Mouse (Mus musculus): Measurements from ENCODE around the gene Lrrc51. TPM values are rescaled to one million over a fixed set of nuclear protein-coding genes. Genes with fewer than 3 reads are reported as not detected.
"Not testable (repeated sequence)": the region's sequence is repeated elsewhere in the genome, so short reads cannot be mapped to it uniquely, and the experiment has no call there.

The Lrrc51 gene
- total RNA-seq, 2 experiments from 2014 or later, result 4.9 to 7.9 TPM

DNA sequence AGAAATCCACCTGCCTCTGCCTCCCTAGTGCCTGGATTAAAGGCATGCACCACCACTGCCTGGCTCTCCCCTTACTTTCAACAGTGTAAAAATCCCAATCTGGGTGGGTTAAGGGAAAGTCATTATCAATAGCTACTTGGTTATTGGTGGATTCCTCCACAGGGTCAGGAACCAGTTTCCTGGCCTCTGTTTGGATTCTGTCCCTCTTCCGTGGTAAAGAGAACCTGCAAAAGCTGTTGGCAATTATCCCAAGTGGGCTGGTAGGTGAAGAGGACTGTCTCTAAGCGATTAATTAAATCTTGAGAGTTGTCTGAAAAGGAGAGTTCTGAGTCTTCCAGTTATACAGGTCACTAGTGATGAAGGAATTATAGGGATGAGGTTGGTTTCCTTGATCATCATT, 4.7 kb upstream of the Lrrc51 start:
- no peak for DNase-seq (ENCODE audit: low spot score in 2 of 2)

DNA sequence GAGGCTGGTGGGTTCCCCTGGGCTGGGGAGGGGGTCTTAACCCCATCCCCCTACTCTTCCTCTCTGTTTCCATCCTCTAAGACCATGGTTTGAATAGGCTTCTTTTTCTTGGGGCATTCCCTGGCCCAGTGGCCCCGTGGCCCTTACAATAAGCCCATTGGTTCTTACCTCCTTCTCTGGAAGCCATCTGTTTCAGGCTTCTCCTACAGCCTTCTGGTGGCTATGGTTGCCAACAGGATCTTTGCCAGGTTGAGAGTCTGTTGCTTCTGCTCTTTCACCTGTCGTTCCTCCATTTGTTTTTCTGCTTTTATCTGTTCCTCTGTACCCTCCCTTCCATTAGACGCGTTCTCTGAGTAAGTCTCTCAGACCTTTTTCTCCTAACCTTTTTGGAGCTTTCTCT, 3.9 kb upstream of the Lrrc51 start:
- DNase-seq (ENCODE audit: low spot score in 2 of 2), result peak; percentile 41 to 72

DNA sequence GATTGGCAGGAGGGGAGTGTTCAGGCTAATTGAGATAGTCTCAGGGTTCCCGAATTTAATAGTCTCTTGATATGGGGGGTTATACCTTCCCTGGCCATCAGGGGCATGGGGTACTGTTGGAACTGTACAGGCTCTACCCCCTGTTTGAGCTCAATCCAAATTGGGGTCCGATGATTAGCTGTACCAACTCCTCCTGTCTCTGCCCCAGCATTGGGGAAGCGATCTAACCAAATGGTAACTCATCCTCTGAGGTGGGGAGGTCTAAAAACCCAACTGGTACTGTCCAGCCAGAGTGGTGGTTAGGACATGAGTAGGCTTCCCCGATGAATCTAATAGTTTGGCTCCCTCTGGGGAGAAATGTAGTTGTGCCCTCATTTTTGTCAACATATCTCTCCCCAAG, 3.3 kb upstream of the Lrrc51 start:
- DNase-seq (ENCODE audit: low spot score in 2 of 2), result no peak

DNA sequence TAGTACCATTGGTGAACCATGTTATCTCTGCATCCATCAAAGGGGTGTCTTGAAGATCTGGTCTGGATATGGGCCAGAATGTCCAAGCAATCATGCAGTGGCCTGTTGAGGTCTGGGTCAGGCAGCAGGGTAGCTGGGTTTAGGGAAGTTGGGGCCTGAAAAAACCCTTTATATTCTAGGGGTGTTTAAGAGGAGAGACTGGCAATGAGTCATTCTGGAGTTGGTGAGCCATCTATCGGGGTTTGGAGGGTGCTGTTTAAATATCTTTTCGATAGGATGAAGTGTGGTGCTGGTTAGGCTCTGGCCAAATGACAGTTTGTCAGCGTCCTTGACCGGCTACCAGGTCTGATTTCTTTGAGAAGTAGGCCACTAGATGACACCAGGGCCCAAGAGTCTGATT, 2.3 kb upstream of the Lrrc51 start:
- DNase-seq (ENCODE audit: low spot score in 2 of 2), result no peak

DNA sequence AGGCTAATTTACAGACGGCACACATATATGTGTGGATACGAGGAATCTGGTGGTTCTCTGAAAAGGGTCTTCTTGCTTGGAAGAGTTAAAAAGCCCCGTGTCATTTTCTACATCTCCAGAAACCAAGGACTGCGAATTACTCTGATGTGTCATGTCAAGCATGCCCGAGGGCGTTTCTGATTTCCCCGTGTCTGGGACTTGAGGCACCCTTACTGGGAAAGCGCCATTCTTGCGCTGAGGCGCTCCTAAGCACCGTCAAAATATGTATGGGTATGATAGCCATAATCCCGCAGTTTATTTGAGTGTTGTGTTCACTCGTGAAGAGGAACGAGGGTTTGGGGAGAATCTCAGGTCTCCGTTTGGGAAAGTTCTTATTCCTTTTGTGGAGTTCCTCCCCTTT, 395 bp downstream of the Lrrc51 start:
- no peak for DNase-seq (ENCODE audit: low spot score in 2 of 2)

DNA sequence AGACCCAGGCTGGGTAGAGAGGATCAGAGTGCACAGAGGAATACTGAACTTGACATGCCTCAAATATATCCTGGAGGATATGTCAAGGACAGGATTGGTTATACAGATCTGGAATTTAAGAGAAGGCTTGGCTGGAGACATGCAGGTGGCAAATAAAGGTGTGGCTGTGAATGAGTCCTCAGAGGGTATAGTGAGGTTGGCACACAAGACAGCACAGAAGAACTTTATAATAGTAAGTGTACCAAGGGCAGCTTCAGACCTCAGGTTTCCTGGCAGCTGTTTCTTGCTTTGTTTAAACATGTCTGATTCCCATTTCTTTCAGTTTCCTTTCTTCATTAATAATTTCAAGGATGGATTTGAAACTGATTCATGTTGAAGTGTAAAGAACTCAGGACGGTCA, 1.1 kb downstream of the Lrrc51 start:
- DNase-seq (ENCODE audit: low spot score in 2 of 2), result no peak

DNA sequence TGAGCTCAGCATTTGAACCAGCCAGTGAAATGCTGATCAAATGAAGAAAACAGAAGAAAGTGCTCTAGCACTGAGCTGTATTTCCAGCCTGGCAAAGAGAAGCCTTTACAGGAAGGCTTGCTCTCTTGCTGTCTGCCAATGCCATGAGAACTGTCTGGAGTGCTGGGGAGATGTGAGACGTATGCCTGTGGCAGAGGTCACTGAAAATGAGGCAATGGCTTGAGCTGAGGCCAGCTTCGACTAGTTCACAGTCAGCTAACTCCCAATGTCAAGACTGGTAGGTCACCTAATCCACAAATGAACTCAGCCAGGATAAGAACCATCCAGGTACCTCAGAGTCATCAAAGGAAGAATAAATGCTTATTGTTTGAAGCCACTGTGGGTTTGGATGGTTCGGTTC, 5.6 kb downstream of the Lrrc51 start:
- DNase-seq (ENCODE audit: low spot score in 2 of 2), result no peak

DNA sequence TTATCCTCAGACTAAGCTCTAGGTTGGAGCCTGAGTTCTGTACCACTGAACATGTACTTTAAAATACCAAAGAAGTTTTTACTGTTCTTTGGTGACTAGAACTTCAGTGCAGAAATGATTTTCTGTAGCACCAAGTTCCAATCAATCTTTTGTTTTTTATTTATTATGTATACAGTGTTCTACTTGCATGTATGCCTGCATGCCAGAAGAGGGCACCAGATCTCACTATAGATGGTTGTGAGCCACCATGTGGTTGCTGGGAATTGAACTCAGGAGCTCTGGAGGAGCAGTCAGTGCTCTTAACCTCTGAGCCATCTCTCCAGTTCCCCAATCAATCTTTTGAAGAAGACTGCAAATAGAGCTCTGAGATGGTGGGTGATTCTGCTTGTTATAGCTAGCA, 7.8 kb downstream of the Lrrc51 start:
- not testable (repeated sequence) for DNase-seq (ENCODE audit: low spot score in 2 of 2)

DNA sequence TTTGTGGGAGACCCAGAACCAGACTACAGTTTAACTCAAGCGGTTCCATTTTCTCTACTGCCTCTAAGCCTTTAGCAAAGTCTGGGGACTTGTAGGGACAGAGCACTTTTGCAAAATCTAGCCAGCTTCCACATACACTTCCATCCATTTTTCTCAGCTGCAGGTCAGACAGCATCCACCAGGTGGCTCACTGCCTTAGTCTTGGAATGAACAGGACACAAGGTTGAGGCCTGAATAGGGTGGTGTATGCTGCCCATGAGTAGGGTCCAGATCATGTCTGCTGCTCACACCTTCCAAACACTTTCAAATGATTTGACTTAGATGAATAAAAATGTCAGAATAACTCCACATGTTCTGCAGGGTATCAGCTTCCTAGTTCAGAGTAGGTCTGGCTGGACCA, 15.6 kb downstream of the Lrrc51 start:
- peak in 1 of 2 experiments; percentile 75 for DNase-seq (ENCODE audit: low spot score in 2 of 2)

DNA sequence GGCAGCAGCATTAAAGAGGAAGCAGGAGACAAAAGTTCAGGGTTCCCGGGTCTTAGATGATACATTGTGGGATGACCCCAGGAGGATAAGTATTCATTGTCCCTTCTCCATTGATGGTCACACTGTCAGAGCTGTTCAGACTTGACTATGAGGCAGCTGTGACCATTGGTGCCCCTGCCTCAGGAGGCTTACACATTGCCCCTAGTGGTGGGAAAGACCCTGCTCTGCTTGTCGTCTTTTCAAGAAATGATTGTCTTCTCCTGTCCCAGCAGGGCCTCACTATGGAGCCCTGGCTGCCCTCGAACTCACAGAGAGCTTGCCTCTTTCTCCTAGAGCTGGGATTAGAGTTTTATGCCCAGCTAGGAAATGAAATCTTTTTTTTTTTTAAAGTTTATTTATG, 21.7 kb downstream of the Lrrc51 start:
- DNase-seq (ENCODE audit: low spot score in 2 of 2), result no peak

DNA sequence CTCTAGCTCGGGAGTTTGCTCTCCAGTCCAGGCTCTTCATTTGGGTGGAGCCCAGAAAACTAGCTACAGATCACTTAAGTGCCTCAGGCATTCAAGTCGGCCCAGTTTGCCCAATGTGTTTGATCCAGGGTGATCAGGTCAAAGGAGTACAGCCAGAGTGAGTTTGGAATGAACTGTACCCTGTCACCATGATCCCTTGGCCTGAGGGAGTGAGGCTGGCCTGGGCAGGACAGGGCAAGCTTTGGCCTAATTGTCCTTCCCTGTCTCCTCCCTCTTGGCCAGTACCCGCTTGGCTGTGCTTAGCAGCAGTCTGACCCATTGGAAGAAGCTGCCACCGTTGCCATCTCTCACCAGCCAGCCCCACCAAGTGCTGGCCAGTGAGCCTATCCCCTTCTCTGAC, 23.6 kb downstream of the Lrrc51 start:
- DNase-seq (ENCODE audit: low spot score in 2 of 2), result no peak

DNA sequence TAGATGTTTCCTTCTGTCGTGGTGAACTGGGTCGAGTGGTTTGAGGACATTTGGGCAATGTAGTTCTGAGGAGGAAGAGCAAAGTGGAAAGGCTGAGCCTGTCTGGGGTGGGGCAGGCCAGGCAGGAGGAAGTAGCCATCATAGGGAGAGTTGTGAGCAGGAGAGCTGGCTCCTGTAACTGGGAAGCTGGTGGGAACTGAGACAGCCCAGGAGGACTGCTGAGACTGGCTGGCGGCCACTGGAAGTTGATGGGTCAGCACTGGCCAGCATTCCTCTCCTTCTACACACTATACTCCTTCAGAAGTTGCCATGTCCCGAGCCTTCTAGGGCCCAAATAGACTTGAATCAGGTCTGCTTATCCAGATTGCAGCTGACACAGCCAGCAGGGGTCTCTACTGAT, 25.3 kb downstream of the Lrrc51 start:
- no peak for DNase-seq (ENCODE audit: low spot score in 2 of 2)

DNA sequence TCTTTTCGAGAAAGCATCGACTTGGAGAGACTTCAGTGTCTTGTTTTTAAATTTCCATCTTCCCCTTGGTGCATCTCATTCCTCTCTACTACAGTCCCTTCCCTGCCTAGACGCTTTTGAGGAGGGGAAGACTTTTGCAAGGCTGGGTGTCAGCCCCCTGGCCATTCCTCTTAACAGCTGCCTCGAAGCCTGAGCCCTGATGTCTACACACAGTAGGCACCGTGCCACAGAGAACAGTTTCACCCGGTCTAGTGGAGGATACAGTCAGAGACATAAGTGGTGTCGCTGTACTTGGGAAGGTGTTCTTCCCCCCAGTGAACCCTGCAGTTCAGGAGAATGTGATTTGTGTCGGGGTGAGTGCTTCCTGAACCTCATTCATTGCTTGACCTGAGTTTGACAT, 27.0 kb downstream of the Lrrc51 start:
- no peak for DNase-seq (ENCODE audit: low spot score in 2 of 2)

DNA sequence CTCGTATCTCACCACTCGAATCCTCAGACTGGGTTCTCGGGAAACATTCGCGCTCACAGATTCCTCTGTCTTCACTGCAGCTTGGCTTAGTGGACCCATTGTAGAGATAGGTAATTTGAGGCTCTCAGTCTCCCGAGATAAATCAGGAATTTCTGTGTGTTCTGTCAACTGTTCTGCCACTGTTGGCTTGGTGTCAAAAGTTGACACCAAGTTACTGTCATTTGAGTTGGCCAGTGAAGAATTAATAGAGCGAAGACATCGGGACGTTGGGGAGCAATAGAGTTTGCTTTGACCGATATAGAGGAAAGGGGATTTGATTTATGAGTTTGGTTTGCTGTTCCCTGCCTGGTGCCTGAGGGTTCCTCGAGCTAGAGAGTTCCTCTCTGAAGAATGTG, 27.4 kb downstream of the Lrrc51 start, which contains the start of gene Tomt:
Gene Tomt (minus strand): TSS at position 73 of the 395 bp plus-strand sequence.
- no peak for DNase-seq (ENCODE audit: low spot score in 2 of 2)

DNA sequence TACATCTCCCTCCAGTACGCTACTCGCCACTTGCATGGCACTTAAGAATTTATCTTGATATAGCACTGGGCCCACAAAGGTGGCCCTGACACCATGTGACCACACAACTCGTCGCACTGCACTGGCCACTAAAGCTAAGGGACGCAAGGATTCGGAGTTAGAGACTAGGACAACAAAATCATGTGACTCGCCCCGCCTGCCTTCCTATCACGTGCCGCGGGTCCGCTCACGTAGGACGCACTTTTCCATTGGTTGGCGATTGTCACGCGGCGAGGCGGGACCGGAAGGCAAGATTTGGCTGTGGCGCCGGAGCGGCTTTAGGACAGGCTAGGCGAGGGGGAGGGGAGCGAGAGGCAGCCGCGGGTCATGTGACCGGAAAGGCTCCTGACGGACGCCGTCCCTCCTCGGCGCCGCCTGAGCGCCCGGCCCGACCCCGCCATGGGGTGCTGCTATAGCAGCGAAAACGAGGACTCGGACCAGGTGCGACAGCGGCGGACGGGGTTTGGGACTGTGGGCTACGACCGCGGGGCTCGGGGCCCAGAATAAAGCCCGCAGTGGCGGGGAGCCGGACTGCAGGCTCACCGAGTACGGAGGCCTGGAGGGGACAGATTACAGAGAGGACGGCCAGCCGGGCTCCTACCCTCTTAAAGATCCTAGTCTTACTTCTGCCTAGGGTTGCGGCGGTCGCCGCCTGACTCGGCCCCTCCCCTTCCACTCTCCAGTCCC, 28.0 kb downstream of the Lrrc51 start, which contains the start of gene Lamtor1:
Gene Lamtor1 (plus strand): TSS at position 344 of the 726 bp plus-strand sequence.
- DNase-seq (ENCODE audit: low spot score in 2 of 2), result peak; percentile 100

DNA sequence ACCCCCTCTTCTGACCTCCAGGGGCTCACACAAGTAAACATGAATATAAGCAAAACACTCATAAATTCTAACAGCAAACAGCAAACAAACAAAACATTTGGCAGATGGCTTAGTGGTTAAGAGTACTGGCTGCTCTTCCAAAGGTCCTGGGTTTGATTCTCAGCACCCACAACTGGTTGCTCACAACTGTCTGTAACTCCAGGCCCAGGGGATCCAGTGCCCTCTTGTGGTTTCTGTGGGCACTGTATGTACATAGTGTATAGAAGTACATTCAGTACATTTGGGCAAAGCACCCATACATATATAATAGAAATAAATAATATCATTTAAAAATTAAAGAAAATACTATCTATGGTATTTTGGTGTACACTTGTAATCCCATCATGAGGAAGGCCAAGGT, 30.8 kb downstream of the Lrrc51 start:
- DNase-seq (ENCODE audit: low spot score in 2 of 2), result no peak

DNA sequence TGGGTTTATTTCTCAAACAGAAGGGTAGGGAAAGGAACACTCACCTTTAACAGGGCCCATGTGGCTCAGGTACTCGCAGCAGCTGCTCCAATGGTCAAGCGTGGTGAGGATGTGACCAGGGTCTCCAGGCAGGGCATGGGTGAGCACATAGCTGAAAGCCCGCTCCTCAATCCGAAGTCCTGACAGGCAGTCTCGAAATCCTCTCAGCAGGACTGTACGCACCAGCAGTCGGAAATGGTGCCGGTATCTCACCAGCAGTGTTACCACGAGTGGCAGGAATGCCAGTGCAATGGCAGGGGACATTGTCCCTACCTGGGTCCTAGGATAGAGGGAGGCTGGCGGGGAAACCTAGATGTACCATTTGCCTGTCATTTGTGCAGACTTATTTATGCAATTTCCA, 31.7 kb downstream of the Lrrc51 start:
- DNase-seq (ENCODE audit: low spot score in 2 of 2), result no peak

DNA sequence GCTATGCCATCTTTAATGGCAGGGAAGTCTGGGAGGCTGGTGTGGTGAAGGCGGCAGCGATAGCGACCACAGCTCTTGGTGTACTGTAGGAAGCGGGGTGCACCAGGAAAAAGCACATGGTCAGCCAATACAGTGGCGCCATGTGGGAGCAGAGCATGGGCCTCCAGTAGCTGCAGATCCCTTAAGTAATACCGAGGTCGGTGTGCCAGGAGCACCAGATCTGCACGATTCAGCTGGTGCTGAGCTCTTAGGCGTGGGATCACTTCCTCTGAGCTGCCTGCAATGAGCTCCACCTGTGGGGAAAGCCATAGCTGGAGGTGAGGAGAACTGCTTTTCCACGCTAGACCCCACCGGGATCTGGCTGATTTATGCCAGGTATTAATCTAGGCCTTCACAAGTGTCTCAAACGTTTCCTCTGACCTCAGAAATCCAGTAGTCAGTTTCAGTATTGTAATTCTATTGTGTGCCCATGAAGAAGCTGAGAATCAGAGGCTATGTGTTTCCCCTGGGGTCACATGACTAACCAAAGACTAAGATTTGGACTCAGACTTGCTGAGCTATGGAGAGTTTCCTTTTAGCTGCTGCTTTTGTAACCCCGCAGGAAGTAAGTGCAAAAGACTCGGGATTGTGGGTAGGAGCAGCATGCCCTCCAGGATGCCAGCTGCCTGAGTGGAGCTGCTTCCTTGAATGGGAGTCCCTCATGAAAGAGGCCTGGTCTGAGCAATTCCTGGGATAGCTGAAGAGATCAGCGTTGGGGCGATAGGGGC, 33.2 kb downstream of the Lrrc51 start:
- no peak for DNase-seq (ENCODE audit: low spot score in 2 of 2)

DNA sequence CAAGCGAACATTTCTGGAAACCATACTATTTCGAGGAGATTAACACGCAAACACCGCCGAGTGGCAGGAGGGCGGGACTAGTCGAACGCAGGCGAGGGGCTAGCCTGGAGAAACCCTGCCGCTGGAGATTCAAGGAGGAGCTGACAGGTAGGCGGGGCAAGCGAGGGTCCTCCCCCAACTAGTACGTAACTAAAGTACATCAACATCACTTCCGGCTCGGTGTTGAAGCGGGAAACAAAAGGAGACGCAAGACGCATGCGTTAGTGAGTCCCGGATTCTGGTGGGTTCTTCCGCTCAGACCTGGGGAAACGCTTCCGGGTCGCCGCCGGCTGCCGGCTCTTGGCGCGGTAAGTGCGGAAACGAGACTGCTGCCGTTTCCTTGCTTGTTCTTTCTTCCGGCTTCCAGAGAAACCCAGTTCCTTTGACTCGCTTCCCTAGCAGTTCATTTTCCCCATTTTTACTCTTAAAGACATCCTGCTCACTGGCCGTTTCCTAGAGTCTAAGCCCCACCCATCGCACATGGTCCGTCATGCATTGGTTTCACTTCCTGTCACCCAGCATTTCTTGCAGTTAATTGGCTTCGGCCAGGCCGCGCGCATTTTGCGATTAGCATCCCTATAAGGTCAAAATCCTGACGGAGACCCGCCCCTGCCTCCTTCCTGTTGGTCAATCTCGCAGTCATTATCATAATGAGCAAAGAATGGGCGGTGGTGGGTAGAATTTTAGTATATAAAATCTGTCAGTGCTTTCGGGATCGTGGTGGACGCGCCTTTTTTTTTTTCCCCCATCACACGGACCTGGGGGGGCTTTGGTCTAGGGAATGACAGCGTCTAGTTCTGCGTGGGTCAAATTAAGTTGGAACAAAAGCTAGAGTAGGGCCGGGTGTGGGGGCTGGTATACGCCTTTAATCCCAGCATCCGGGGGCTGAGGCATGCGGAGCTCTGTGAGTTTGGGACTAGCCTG, 37.3 kb downstream of the Lrrc51 start:
- DNase-seq (ENCODE audit: low spot score in 2 of 2), result peak; percentile 97 to 99

DNA sequence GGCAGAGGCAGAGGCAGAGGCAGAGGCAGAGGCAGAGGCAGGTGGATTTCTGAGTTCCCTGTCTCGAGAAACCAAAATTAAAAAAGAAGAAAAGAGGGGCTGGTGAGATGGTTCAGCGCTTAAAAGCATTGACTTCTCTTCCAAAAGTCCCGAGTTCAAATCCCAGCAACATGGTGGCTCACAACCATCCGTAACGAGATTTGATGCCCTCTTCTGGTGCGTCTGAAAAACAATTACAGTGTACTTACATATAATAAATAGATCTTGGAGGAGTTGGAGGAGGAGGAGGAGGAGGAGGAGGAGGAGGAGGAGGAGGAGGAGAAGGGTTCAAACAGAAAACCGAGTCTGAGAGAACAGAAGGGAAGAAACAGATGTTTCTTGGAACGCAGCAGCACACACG, 38.0 kb downstream of the Lrrc51 start:
- no peak for DNase-seq (ENCODE audit: low spot score in 2 of 2)

DNA sequence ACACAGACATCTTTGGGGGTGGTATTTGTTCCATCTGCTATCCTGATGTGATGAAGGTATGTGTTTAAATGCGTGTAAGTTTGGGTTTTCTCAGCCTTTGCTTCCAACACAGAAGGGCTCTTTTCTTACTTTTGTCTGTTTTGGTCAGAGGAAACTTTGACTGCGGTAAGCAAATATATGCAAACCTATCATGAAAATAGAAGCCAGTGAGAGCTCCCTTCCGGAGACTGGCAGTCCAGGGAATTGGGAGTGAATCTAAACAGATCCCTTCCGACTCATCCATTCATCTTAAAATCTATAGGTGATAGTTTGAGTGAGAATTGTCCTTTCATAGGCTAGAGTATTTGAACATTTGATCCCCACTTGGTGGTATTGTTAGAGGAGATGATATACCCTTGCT, 45.2 kb downstream of the Lrrc51 start:
- no peak for DNase-seq (ENCODE audit: low spot score in 2 of 2)

DNA sequence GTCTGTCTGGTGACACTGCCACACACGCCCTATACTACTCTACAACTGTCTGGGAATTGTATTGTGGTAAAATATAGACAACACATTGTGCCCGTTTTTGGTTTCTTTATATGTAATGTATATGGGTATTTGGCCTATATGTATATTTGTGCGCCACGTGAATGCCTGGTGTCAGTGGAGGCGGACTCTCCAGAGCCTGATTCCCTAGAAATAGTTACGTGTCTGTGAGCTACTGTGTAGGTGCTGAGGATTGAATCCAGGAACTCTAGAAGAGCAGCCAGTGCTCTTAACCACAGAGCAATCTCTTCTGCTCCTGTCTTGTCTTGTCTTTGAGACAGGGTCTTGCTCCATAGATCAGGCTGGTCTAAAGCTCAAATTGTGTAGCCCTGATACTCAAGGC, 47.4 kb downstream of the Lrrc51 start:
- DNase-seq (ENCODE audit: low spot score in 2 of 2), result no peak

Data from layer of hippocampus, adult 18-20 months (tissue).